Mouse (Mus musculus) kidney, adult 2 months (tissue): ENCODE results near the gene Nkap. TPM values are rescaled to one million over a fixed set of nuclear protein-coding genes. Genes with fewer than 3 reads are reported as not detected.

Experiments used
- DNase-seq: peaks from one replicate; pipeline ENCODE4 v3.0.0; 2021
- H3K27ac ChIP-seq: fragments of 200-500 bp; 2 replicates; pipeline ENCODE4 v1.5.1; 2012; ENCODE audit warnings: low read depth, low read length, control low read depth, inconsistent platforms; ENCODE audit not compliant: insufficient read depth
- H3K27me3 ChIP-seq: fragments of 200-500 bp; replicated peaks from 2 replicates; pipeline ENCODE4 v1.6.1; 2012; ENCODE audit warnings: mild to moderate bottlenecking, moderate library complexity, low read length, inconsistent platforms; ENCODE audit not compliant: control insufficient read depth, insufficient read depth
- H3K36me3 ChIP-seq: fragments of 200-500 bp; 2 replicates; pipeline ENCODE4 v1.6.1; 2012; ENCODE audit warnings: mild to moderate bottlenecking, moderate library complexity, low read length, inconsistent platforms; ENCODE audit not compliant: control insufficient read depth, insufficient read depth
- H3K4me1 ChIP-seq: fragments of 200-500 bp; 2 replicates; pipeline ENCODE4 v1.6.1; 2011; ENCODE audit warnings: low read length; ENCODE audit not compliant: control insufficient read depth, insufficient read depth
- H3K4me3 ChIP-seq: fragments of 200-500 bp; 2 replicates; pipeline ENCODE4 v1.5.1; 2011; ENCODE audit warnings: mild to moderate bottlenecking, low read depth, low read length, control low read depth; ENCODE audit not compliant: insufficient read depth
- CTCF ChIP-seq: fragments of 200-500 bp; conservative IDR thresholded peaks from 2 replicates; pipeline ENCODE4 v1.5.1; 2011; ENCODE audit warnings: low read depth, mild to moderate bottlenecking, control low read depth, low read length, moderate library complexity, mixed read lengths; ENCODE audit not compliant: insufficient read depth, insufficient read length
- POLR2A ChIP-seq: fragments of 200-500 bp; IDR thresholded peaks from one replicate; pipeline ENCODE4 v1.6.1; 2011; ENCODE audit warnings: low read depth, low read length, control low read depth
- WGBS: fragments of 180-500 bp; shearing (Covaris S2); methylation state at CpG from one replicate; pipeline ENCODE4 v1.1.7; 2018; 5-methylcytosine and 5-hydroxymethylcytosine counted together
- polyA plus RNA-seq: library from polyadenylated mRNA; depleted of rRNA; stranded (reverse); fragments of >200 nt; gene quantifications from 2 replicates; pipeline ENCODE4 v1.2.3, GENCODE M21; 2012; rRNA removed

The Nkap gene
- polyA plus RNA-seq, 1 experiment = 2.5 TPM

- no peak overlapping the region for H3K27ac ChIP-seq
- 3% methylated on average over 28 of the region's 28 CpGs for WGBS
- peak; percentile 1 for DNase-seq
- H3K4me3 ChIP-seq = peak overlapping the region; percentile 84
- H3K36me3 ChIP-seq = no peaks in the 10 kb centered on the region
- TF ChIP-seq CTCF = no peak
- no peak for TF ChIP-seq POLR2A
- H3K27me3 ChIP-seq = no peaks in the 10 kb centered on the region
- H3K4me1 ChIP-seq = no peaks in the 10 kb centered on the region; the same call in 1 of the 2 replicates
Measured at GRCm38 (mm10) chrX:37191744-37192379, 65.3 kb downstream of the Nkap start.

- 63% methylated on average over 8 of the region's 8 CpGs for WGBS
- no peak overlapping the region for H3K27ac ChIP-seq
- no peaks in the 10 kb centered on the region for H3K4me1 ChIP-seq
- no peak for TF ChIP-seq POLR2A
- no peak for TF ChIP-seq CTCF
- H3K27me3 ChIP-seq = no peaks in the 10 kb centered on the region
- DNase-seq = no peak
- H3K4me3 ChIP-seq = no peak overlapping the region
- H3K36me3 ChIP-seq = no peaks in the 10 kb centered on the region
Measured at GRCm38 (mm10) chrX:37198676-37199075, 72.1 kb downstream of the Nkap start.

Other genes starting within 250 kb of the Nkap start
- 0.39 and 0.88 TPM in 2 replicates for gene Nkrf, start 223.9 kb upstream of the Nkap start, polyA plus RNA-seq
- 5.3 and 5.7 TPM in 2 replicates for gene Sept6, start 135.0 kb upstream of the Nkap start, polyA plus RNA-seq
- gene Sowahd, start 78.0 kb upstream of the Nkap start, polyA plus RNA-seq = 0.22 and 0.29 TPM in 2 replicates
- gene Rpl39, start 41.4 kb upstream of the Nkap start, polyA plus RNA-seq = 69.4 and 115 TPM in 2 replicates
- 2.9 and 4.5 TPM in 2 replicates for gene Upf3b, start 16.5 kb upstream of the Nkap start, polyA plus RNA-seq
- gene Akap14, start 42.0 kb downstream of the Nkap start, polyA plus RNA-seq = not detected in 2 replicates
- 677 and 921 TPM in 2 replicates for gene Ndufa1, start 64.4 kb downstream of the Nkap start, polyA plus RNA-seq
- 1.9 and 2.7 TPM in 2 replicates for gene Rnf113a1, start 64.5 kb downstream of the Nkap start, polyA plus RNA-seq
- not detected in 2 replicates for gene Gm9, start 84.2 kb downstream of the Nkap start, polyA plus RNA-seq
- gene Rhox1, start 95.5 kb downstream of the Nkap start, polyA plus RNA-seq = not detected in 2 replicates
- gene Rhox2a, start 118.2 kb downstream of the Nkap start, polyA plus RNA-seq = not detected in 2 replicates
- gene Rhox3a, start 123.1 kb downstream of the Nkap start, polyA plus RNA-seq = not detected in 2 replicates
- gene Rhox4a, start 138.5 kb downstream of the Nkap start, polyA plus RNA-seq = not detected in 2 replicates